Mouse (Mus musculus) embryonic fibroblast, embryonic 13.5 days (primary cell): ENCODE data around the gene H2-Q10.
"Not testable (repeated sequence)": the region's sequence is repeated elsewhere in the genome, so short reads cannot be mapped to it uniquely, and the experiment has no call there.

Experiments used
- CTCF ChIP-seq: IDR thresholded peaks from 2 replicates; pipeline ENCODE4 v1.5.1; 2011; ENCODE audit warnings: mild to moderate bottlenecking, control low read depth, low read length, moderate library complexity, borderline replicate concordance; ENCODE audit not compliant: insufficient read depth
- POLR2A ChIP-seq: IDR thresholded peaks from 2 replicates; pipeline ENCODE4 v1.6.1; 2011; ENCODE audit warnings: low read depth, mild to moderate bottlenecking, control low read depth, low read length, moderate library complexity

GRCm38 (mm10) chr17:35438885-35439284 is 31.0 kb upstream of the H2-Q10 start, which contains the start of gene H2-Q7:
- TF ChIP-seq POLR2A, CTCF: not testable (repeated sequence)
